Mouse (Mus musculus) lung, embryonic 14.5 days (tissue): ENCODE results near the gene Fam3b. TPM values are rescaled to one million over a fixed set of nuclear protein-coding genes. Genes with fewer than 3 reads are reported as not detected.
A peak's percentile ranks its signal among the peaks of the same experiment; 100 is the strongest.

ENCODE experiments used
- ATAC-seq: fragments of 200-750 bp; cut with Nextera tagmentation; 2 replicates; pipeline ENCODE4 v1.8.0; 2017; ENCODE audit warnings: mild to moderate bottlenecking, moderate TSS enrichment, moderate library complexity; ENCODE audit not compliant: insufficient read depth
- DNase-seq: peaks from one replicate; pipeline ENCODE4 v3.0.0-alpha.2; 2015
- H3K27ac ChIP-seq: fragments of 300-500 bp; sonication (generic); 2 replicates; pipeline ENCODE4 v1.5.1; 2014; ENCODE audit warnings: low read depth, mild to moderate bottlenecking, moderate library complexity
- H3K27me3 ChIP-seq: fragments of 300-500 bp; sonication (generic); 2 replicates; pipeline ENCODE4 v1.6.1; 2014; ENCODE audit warnings: low read length, control low read depth; ENCODE audit not compliant: insufficient read depth
- H3K36me3 ChIP-seq: fragments of 300-500 bp; sonication (generic); 2 replicates; pipeline ENCODE4 v1.6.1; 2014; ENCODE audit warnings: control low read depth; ENCODE audit not compliant: insufficient read depth
- H3K4me1 ChIP-seq: fragments of 300-500 bp; sonication (generic); 2 replicates; pipeline ENCODE4 v1.6.1; 2014; ENCODE audit warnings: antibody characterized with exemption, control low read depth; ENCODE audit not compliant: insufficient read depth
- H3K4me2 ChIP-seq: fragments of 300-500 bp; sonication (generic); 2 replicates; pipeline ENCODE4 v1.6.1; 2014; ENCODE audit warnings: mild to moderate bottlenecking
- H3K4me3 ChIP-seq: fragments of 300-500 bp; sonication (generic); 2 replicates; pipeline ENCODE4 v1.5.1; 2014; ENCODE audit warnings: low read depth, low read length
- H3K9ac ChIP-seq: fragments of 300-500 bp; sonication (generic); 2 replicates; pipeline ENCODE4 v1.6.1; 2014
- H3K9me3 ChIP-seq: fragments of 300-500 bp; sonication (generic); 2 replicates; pipeline ENCODE4 v1.6.1; 2016; ENCODE audit warnings: low read depth, low read length, control low read depth
- CTCF ChIP-seq: IDR thresholded peaks from 2 replicates; pipeline ENCODE4 v1.5.1; 2016; ENCODE audit warnings: antibody characterized with exemption, low read depth
- WGBS: fragments of 180-500 bp; shearing (Covaris S2); extraction: QIAGEN DNeasy Blood & Tissue Kit; methylation state at CpG from one replicate; pipeline ENCODE4 v1.1.7; 2014; 5-methylcytosine and 5-hydroxymethylcytosine counted together
- polyA plus RNA-seq: library from polyadenylated mRNA; unstranded; fragments of >200 nt; fragmentation: Nextera tagmentation; extraction: Ambion mirVana; gene quantifications from 2 replicates; pipeline ENCODE4 v1.2.1, GENCODE M21; 2014

The Fam3b gene
- not detected in 2 replicates for polyA plus RNA-seq

DNA sequence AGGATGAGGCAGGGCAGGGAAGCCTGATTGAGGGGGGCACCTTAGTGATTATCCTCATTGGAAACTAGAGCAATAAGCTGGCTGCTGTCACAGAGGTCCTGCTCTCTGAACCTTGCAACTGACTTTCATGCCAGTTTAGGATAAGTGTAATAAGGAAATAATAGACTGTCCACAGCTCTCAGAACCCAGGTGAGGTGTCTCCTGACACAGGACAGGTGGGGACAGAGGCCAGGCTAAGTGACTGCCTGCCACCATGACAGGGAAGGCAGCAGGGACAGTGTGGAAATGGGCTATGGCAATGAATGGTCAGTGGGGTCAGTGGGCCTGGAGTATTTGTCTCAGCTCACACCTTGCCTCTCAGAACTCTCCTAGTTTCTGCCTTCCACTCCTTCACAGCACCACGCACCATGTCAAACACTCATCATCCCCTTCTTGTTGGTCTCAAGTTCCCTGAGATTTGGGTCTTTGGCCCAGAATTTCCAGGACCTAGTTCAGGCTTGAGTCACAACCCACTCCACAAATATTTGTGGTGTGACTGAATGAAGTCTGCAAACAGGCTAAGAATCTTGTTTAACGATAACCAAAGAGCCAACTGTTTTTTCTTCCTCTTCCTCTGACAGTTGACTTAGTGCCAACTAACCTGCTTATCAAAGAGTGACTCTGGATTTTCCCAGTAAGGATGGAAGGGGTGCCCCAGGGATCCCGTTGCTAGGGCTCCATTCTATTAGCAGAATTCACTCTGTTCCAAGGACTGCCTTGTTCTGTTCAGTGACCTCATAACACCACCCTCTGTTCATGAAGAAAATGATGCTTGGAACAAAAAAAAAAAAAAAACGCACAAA lies at the start of gene Fam3b:
TSS of gene Fam3b (minus strand) at position 718 of the 842 bp plus-strand sequence.
- no peaks in the 10 kb centered on the region for H3K9me3 ChIP-seq
- H3K27ac ChIP-seq: no peak within 1 kb of the TSS
- H3K9ac ChIP-seq: no peak within 1 kb of the TSS
- no peak for TF ChIP-seq CTCF
- no peak within 1 kb of the TSS for H3K4me2 ChIP-seq
- no peaks in the 10 kb centered on the region for H3K36me3 ChIP-seq
- peak; percentile 19 for DNase-seq
- no peak for ATAC-seq
- H3K27me3 ChIP-seq: no peaks in the 10 kb centered on the region
- H3K4me1 ChIP-seq: no peaks in the 10 kb centered on the region
- no peak within 1 kb of the TSS for H3K4me3 ChIP-seq
- 39% methylated on average over 4 of the region's 4 CpGs for WGBS

DNA sequence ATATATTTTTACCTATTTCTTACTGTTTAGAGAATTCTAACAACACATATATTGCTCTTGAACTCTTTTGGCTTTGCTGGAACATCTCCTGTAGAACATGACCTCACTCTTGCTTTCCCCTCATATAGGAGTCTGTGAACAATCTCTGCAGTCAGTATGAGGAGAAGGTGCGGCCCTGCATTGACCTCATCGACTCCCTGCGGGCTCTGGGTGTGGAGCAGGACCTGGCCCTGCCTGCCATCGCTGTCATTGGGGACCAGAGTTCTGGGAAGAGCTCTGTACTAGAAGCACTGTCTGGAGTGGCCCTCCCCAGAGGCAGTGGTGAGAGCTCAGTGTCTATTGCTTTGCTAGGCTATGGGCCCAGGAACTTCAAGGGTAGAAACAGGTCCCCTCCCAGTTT lies 29.7 kb upstream of the Fam3b start:
- Histone ChIP-seq H3K9me3 (no peaks in the 10 kb centered on the region), H3K27ac (no peak overlapping the region), H3K36me3 (no peaks in the 10 kb centered on the region), H3K4me2 (no peak overlapping the region), H3K27me3 (no peaks in the 10 kb centered on the region), H3K4me1 (no peaks in the 10 kb centered on the region), H3K4me3 (no peak overlapping the region), H3K9ac (no peak overlapping the region)
- no peak for ATAC-seq
- 74% methylated on average over 4 of the region's 4 CpGs for WGBS
- TF ChIP-seq CTCF: no peak
- no peak for DNase-seq

DNA sequence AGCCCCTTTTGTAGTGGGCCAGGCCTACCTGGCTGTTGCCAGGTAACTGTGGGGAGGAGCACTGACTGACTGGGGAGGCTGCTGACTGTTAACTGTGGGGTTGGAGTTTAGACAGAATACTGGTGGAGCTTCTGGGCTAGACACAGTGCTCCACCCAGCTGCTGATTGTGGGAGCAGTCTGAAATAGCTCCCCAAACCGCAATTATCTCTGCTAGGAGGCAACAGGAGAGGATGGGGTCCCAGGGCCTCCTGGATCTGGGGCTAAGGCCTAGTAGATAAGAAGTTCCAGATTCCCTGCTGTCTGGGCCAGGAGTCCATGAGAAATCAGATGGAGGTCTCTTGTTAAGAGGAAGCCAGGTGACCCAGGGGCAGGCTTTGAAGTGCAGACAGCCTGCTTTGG lies 22.2 kb upstream of the Fam3b start:
- H3K9me3 ChIP-seq: no peaks in the 10 kb centered on the region
- H3K36me3 ChIP-seq: no peaks in the 10 kb centered on the region
- H3K4me3 ChIP-seq: no peak overlapping the region
- TF ChIP-seq CTCF: no peak
- no peaks in the 10 kb centered on the region for H3K4me1 ChIP-seq
- no peaks in the 10 kb centered on the region for H3K27me3 ChIP-seq
- no peak overlapping the region for H3K27ac ChIP-seq
- DNase-seq: no peak
- WGBS: 53% methylated on average over 1 of the region's 1 CpGs
- no peak overlapping the region for H3K4me2 ChIP-seq
- H3K9ac ChIP-seq: no peak overlapping the region
- ATAC-seq: no peak

DNA sequence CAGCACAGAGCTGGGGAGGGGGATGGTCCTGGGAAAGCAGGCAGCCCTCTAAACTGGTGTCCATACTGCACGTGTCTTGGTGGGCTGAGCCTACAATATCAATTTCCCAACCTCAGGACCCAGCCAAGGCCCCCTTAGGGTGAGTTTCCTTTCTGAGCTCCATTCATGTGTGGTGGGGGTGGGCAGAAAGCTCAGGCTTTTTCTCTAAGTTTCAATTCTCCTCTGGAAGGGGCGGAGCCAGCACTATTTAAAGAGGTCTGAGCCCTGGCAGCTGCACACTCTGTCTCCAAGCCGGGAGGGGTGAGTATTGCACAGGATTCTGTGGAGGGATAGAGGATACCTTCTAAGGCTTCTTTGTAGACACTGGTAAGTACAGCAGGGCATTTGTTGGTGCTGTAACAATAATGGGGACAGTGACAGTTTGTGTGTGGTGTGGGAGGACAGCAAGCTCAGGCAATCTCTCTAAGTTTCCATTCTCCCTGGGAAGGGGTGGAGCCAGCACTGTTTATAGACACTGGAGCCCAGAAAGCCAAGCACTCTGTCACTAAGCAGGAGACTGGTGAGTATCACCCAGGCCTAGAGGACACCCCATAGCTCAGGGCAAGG lies 21.3 kb upstream of the Fam3b start:
- Histone ChIP-seq H3K9ac (no peak overlapping the region), H3K36me3 (no peaks in the 10 kb centered on the region), H3K27ac (peak overlapping the region; percentile 13), H3K9me3 (no peaks in the 10 kb centered on the region), H3K4me2 (peak overlapping the region; percentile 45), H3K4me1 (no peaks in the 10 kb centered on the region), H3K4me3 (no peak overlapping the region), H3K27me3 (no peaks in the 10 kb centered on the region)
- peak; percentile 91 for ATAC-seq
- 4% methylated on average over 3 of the region's 3 CpGs for WGBS
- peak; percentile 79 for DNase-seq
- TF ChIP-seq CTCF: no peak

DNA sequence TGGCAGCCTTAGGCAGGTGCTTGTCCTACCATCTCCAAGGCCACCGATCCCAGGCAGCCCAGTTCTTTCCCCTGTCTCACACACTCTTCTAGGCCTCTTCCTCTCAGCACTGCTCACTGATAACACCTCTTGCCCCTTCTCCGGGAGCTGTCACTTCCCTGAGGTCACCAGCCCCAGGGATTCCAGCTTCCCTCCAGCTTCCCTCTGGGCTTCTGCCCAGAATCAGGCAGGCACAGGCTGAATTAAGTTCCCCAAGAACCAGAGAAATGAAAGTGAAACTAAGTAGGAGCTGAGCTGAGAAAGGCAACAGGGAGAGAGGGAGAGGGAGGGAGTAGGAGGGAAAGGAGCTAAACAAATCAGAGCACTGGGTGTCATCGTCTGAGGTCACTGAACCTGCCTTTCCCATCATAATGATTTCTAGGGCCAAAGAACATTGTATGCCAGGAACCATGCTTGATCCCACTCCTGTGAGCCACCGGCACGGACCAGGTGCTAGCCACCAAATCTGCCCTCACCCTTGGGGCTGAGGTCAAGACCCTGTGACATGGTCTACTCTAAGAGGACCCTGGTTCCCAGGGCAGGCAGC lies 20.4 kb upstream of the Fam3b start:
- Histone ChIP-seq H3K27ac (peak overlapping the region; percentile 13), H3K4me3 (no peak overlapping the region; the same call in 1 of the 2 replicates), H3K9me3 (no peaks in the 10 kb centered on the region), H3K9ac (0 out of 2 replicates have a peak overlapping the region, but pooled peaks have one; percentile 2), H3K27me3 (no peaks in the 10 kb centered on the region), H3K4me1 (no peaks in the 10 kb centered on the region), H3K4me2 (peak overlapping the region; percentile 48), H3K36me3 (no peaks in the 10 kb centered on the region)
- TF ChIP-seq CTCF: no peak
- WGBS: 18% methylated on average over 5 of the region's 5 CpGs
- DNase-seq: peak; percentile 64
- ATAC-seq: peak; percentile 26

DNA sequence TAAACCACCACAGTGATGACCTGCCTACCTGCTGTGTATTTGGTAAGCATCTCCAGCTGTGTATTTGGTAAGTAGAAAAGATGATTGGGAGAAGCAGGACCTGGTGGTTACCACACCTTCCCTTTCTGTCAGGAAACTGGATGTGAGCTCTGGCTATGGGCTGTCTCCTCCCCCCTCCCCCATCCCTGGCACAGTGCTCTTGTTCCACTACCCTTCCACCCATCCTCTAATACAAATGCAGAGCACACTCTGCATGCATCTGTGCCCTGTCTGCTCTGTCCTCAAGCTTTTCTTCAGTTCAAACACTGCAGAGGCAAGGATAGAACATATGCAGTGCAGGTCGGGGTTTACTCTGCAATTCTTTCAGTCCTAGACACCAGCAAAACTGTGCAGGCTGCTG lies 19.8 kb upstream of the Fam3b start:
- no peaks in the 10 kb centered on the region for H3K9me3 ChIP-seq
- TF ChIP-seq CTCF: no peak
- no peaks in the 10 kb centered on the region for H3K27me3 ChIP-seq
- ATAC-seq: no peak
- H3K9ac ChIP-seq: no peak overlapping the region
- no peaks in the 10 kb centered on the region for H3K36me3 ChIP-seq
- peak overlapping the region; percentile 48 for H3K4me2 ChIP-seq
- no peak overlapping the region for H3K4me3 ChIP-seq
- DNase-seq: no peak
- 14% methylated on average over 1 of the region's 1 CpGs for WGBS
- no peaks in the 10 kb centered on the region for H3K4me1 ChIP-seq
- peak overlapping the region; percentile 13; the same call in 1 of the 2 replicates for H3K27ac ChIP-seq

DNA sequence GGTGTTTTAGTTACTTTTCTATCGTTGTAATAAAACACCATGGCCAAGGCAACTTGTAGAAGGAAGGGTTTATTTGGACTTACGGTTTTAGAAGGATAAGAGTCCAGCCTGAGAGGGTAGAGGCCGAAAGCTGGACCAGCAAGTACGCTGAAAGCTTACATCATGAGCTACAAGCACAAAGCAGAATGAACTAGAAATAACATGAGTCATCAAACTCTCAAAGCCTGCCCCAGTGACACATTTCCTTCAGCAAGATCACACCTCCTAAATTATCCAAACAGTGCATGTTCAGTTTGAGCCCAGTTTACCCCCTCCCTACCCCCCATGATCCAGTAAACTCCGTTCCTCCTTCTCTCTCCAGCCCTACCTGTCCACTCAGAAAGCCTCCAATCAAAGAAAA lies 19.1 kb upstream of the Fam3b start:
- TF ChIP-seq CTCF: no peak
- 75% methylated on average over 5 of the region's 5 CpGs for WGBS
- H3K9me3 ChIP-seq: no peaks in the 10 kb centered on the region
- H3K36me3 ChIP-seq: no peaks in the 10 kb centered on the region
- H3K27ac ChIP-seq: no peak overlapping the region
- no peaks in the 10 kb centered on the region for H3K27me3 ChIP-seq
- no peak for DNase-seq
- no peak for ATAC-seq
- no peak overlapping the region for H3K4me2 ChIP-seq
- H3K4me1 ChIP-seq: no peaks in the 10 kb centered on the region
- no peak overlapping the region for H3K9ac ChIP-seq
- H3K4me3 ChIP-seq: no peak overlapping the region
